Mouse (Mus musculus): ENCODE measurements around the gene Gm29049. TPM values are rescaled to one million over a fixed set of nuclear protein-coding genes. Genes with fewer than 3 reads are reported as not detected.
"Not testable (repeated sequence)": the region's sequence is repeated elsewhere in the genome, so short reads cannot be mapped to it uniquely, and the experiment has no call there.

Gene Gm29049
- not detected in 2 replicates for polyA plus RNA-seq (2012; rRNA removed)
- not detected in 2 replicates for polyA plus RNA-seq (2014; fragmentation: Nextera tagmentation; extraction: Ambion mirVana)

GRCm38 (mm10) chrY:7997068-7997467 lies at the start of gene Gm29049:
Gene Gm29049 (minus strand): TSS chrY:7997168.
- 20% methylated on average over 1 of the region's 3 CpGs for WGBS
- not testable (repeated sequence) for H3K4me2 ChIP-seq (replicated peaks; ENCODE audit: low read depth, low read length, severe bottlenecking); ATAC-seq (ENCODE audit: low FRiP score, low read depth)

More at GRCm38 (mm10) chrY:7997068-7997467, at the start of gene Gm29049:
- not testable (repeated sequence) for H3K27me3 ChIP-seq (ENCODE audit: control insufficient read depth, insufficient read depth, low read length); DNase-seq (ENCODE audit: low spot score); H3K27ac ChIP-seq (replicated peaks; ENCODE audit: low read depth, low read length); H3K9ac ChIP-seq (ENCODE audit: low read depth, low read length, severe bottlenecking); H3K36me3 ChIP-seq (ENCODE audit: control insufficient read depth, insufficient read depth, low read length); H3K9me3 ChIP-seq (ENCODE audit: control insufficient read depth, low read length); H3K4me1 ChIP-seq (ENCODE audit: control insufficient read depth, insufficient read depth, low read length); H3K4me3 ChIP-seq (replicated peaks; ENCODE audit: low read length)

Other genes starting within 250 kb of the Gm29049 start
- gene Gm20825, start 74.3 kb upstream of the Gm29049 start, polyA plus RNA-seq (2012; rRNA removed): not detected in 2 replicates
- not detected in 2 replicates for gene Gm20825, start 74.3 kb upstream of the Gm29049 start, polyA plus RNA-seq (2014; fragmentation: Nextera tagmentation; extraction: Ambion mirVana)

Data from limb, embryonic 14.5 days (tissue).